Mouse (Mus musculus): ENCODE measurements around the gene Wnt7b.

The Wnt7b gene

GRCm38 (mm10) chr15:85505118-85505925, 77.0 kb downstream of the Wnt7b start:
- no peak for DNase-seq

GRCm38 (mm10) chr15:85503127-85503526, 79.1 kb downstream of the Wnt7b start, which contains the start of gene 7530416G11Rik:
Gene 7530416G11Rik, minus strand, starts transcription at chr15:85503227.
- DNase-seq, result no peak

- no peak for DNase-seq
Observed at GRCm38 (mm10) chr15:85500267-85500666, 82.0 kb downstream of the Wnt7b start.

- no peak for DNase-seq
Observed at GRCm38 (mm10) chr15:85497981-85498475, 84.2 kb downstream of the Wnt7b start.

- no peak for DNase-seq
Observed at GRCm38 (mm10) chr15:85497548-85497947, 84.7 kb downstream of the Wnt7b start.

- no peak for DNase-seq
Observed at GRCm38 (mm10) chr15:85494163-85494621, 88.1 kb downstream of the Wnt7b start.

GRCm38 (mm10) chr15:85489751-85490150, 92.5 kb downstream of the Wnt7b start:
- no peak for DNase-seq

- no peak for DNase-seq
Observed at GRCm38 (mm10) chr15:85488900-85489299, 93.4 kb downstream of the Wnt7b start.

Measured in kidney, adult 9 months (tissue).